Mouse (Mus musculus) embryonic stem cell, embryonic (primary cell): Measurements from ENCODE around the gene Hmces.

Experiments used
- CTCF ChIA-PET, 4 experiments: fragments of 300-600 bp in 2 of 4; fragments of 350-600 bp in 2 of 4; sonication (Branson Sonifier 250); formaldehyde crosslinking; loops; one replicate each; lab custom pipeline; 2022; ENCODE audit warnings: inconsistent platforms in 2 of 4; lab: Charles Lee
- POLR2A ChIA-PET, 4 experiments: fragments of 300-600 bp in 2 of 4; fragments of 350-600 bp in 2 of 4; sonication (Branson Sonifier 250); formaldehyde crosslinking; loops; one replicate each; lab custom pipeline; 2022; ENCODE audit warnings: antibody characterized with exemption in 4 of 4, inconsistent platforms in 1 of 4; lab: Charles Lee

Gene Hmces

GRCm38 (mm10) chr6:87913661-87914325 lies at the start of gene Hmces:
TSS of gene Hmces (plus strand) at chr6:87913935.
- CTCF ChIA-PET = interaction anchor here (0.6 to 2.5 kb wide), 6 partner anchors 12 to 329 kb away, joined by 3 to 9 read pairs (median 3); partner anchors contain the start of gene H1fx (in 1 of the 4)
- POLR2A ChIA-PET = interaction anchor here in 3 of 4 experiments (0.6 to 3.7 kb wide), 55 partner anchors 9 to 982 kb away, joined by 3 to 24 read pairs (median 4); partner anchors contain the start of genes H1fx (in 3 of the 3), Copg1 (in 2 of the 3), Rab7 (in 2 of the 3) and Isy1 (in 1 of the 3)

- CTCF ChIA-PET = no interaction called here
- POLR2A ChIA-PET = interaction anchor here in 3 of 4 experiments (0.6 to 7.0 kb wide), 16 partner anchors 9 to 209 kb away, joined by 3 to 52 read pairs (median 4); partner anchors contain the start of genes Cnbp (in 1 of the 3) and H1fx (in 1 of the 3)
These were observed 47.5 kb upstream of the Hmces start for GRCm38 (mm10) chr6:87866211-87866610.

- ChIA-PET CTCF (interaction anchor here in 1 of 4 experiments (0.6 to 0.7 kb wide), 2 partner anchors 10 to 1036 kb away, joined by 4 to 5 read pairs; no protein-coding TSS in a partner anchor), POLR2A (interaction anchor here in 2 of 4 experiments (1.2 to 7.0 kb wide), 5 partner anchors 8 to 28 kb away, joined by 3 to 52 read pairs (median 9); partner anchors contain the start of gene Cnbp (in 1 of the 2))
These were observed 46.5 kb upstream of the Hmces start for GRCm38 (mm10) chr6:87867256-87867655.

- CTCF ChIA-PET = interaction anchor here in 2 of 4 experiments (0.6 to 1.6 kb wide), 2 partner anchors 19 to 97 kb away, joined by 4 read pairs; no protein-coding TSS in a partner anchor
These were observed 44.7 kb upstream of the Hmces start for GRCm38 (mm10) chr6:87868871-87869506.

GRCm38 (mm10) chr6:87870440-87870839 lies 43.3 kb upstream of the Hmces start:
- ChIA-PET CTCF (no interaction called here), POLR2A (interaction anchor here in 2 of 4 experiments (1.2 to 7.0 kb wide), 3 partner anchors 18 to 31 kb away, joined by 4 to 52 read pairs (median 14); partner anchors contain the start of genes Cnbp (in 1 of the 2) and Isy1 (in 1 of the 2))

More at GRCm38 (mm10) chr6:87868871-87869506, 44.7 kb upstream of the Hmces start:
- POLR2A ChIA-PET = interaction anchor here in 3 of 4 experiments (0.5 to 7.0 kb wide), 13 partner anchors 14 to 1265 kb away, joined by 3 to 52 read pairs (median 4); partner anchors contain the start of genes Isy1 (in 2 of the 3), Cnbp (in 1 of the 3), Copg1 (in 1 of the 3) and Gm45140 (in 1 of the 3)

- POLR2A ChIA-PET = no interaction called here
These were observed 42.5 kb upstream of the Hmces start for GRCm38 (mm10) chr6:87871240-87871639.

GRCm38 (mm10) chr6:87873104-87873503 lies 40.6 kb upstream of the Hmces start:
- POLR2A ChIA-PET = interaction anchor here in 2 of 4 experiments (0.9 to 2.5 kb wide), 8 partner anchors 10 to 172 kb away, joined by 3 to 7 read pairs (median 4); partner anchors contain the start of genes Isy1 (in 1 of the 2), Rab43 (in 1 of the 2) and Rab7 (in 1 of the 2)
- CTCF ChIA-PET = interaction anchor here in 1 of 4 experiments (0.6 kb wide), 2 partner anchors 125 to 156 kb away, joined by 4 to 12 read pairs; no protein-coding TSS in a partner anchor

More at GRCm38 (mm10) chr6:87871240-87871639, 42.5 kb upstream of the Hmces start:
- CTCF ChIA-PET = no interaction called here

- ChIA-PET POLR2A (interaction anchor here in 2 of 4 experiments (0.7 to 2.5 kb wide), 4 partner anchors 12 to 30 kb away, joined by 3 to 7 read pairs (median 6); partner anchors contain the start of genes Cnbp (in 1 of the 2) and Copg1 (in 1 of the 2)), CTCF (interaction anchor here in 2 of 4 experiments (0.6 to 1.1 kb wide), 3 partner anchors 14 to 155 kb away, joined by 3 to 4 read pairs (median 3); no protein-coding TSS in a partner anchor)
These were observed 39.8 kb upstream of the Hmces start for GRCm38 (mm10) chr6:87873963-87874362.

GRCm38 (mm10) chr6:87875083-87875482 lies 38.7 kb upstream of the Hmces start:
- ChIA-PET CTCF (interaction anchor here in 2 of 4 experiments (0.6 to 1.3 kb wide), 3 partner anchors 13 to 49 kb away, joined by 3 read pairs; partner anchors contain the start of gene Copg1 (in 1 of the 2)), POLR2A (interaction anchor here (0.6 to 2.6 kb wide), 20 partner anchors 8 to 284 kb away, joined by 3 to 9 read pairs (median 3); partner anchors contain the start of genes Aplf (in 1 of the 4), Copg1 (in 1 of the 4), H1fx (in 1 of the 4) and Hmces (in 1 of the 4))

- POLR2A ChIA-PET = interaction anchor here in 3 of 4 experiments (0.8 to 2.6 kb wide), 24 partner anchors 9 to 294 kb away, joined by 3 to 9 read pairs (median 4); partner anchors contain the start of genes Aplf (in 1 of the 3), Copg1 (in 1 of the 3), H1fx (in 1 of the 3) and Hmces (in 1 of the 3)
- CTCF ChIA-PET = interaction anchor here in 1 of 4 experiments (0.9 to 1.3 kb wide), 2 partner anchors 12 to 35 kb away, joined by 3 read pairs; partner anchors contain the start of gene Copg1
These were observed 38.2 kb upstream of the Hmces start for GRCm38 (mm10) chr6:87875562-87875961.

GRCm38 (mm10) chr6:87876068-87876643 lies 37.6 kb upstream of the Hmces start:
- POLR2A ChIA-PET = interaction anchor here in 3 of 4 experiments (0.6 to 2.6 kb wide), 25 partner anchors 9 to 293 kb away, joined by 3 to 9 read pairs (median 4); partner anchors contain the start of genes Copg1 (in 2 of the 3), Aplf (in 1 of the 3), Hmces (in 1 of the 3) and Isy1 (in 1 of the 3)

GRCm38 (mm10) chr6:87879010-87879409 lies 34.7 kb upstream of the Hmces start:
- CTCF ChIA-PET = no interaction called here
- POLR2A ChIA-PET = interaction anchor here in 2 of 4 experiments (0.6 to 1.7 kb wide), 7 partner anchors 11 to 227 kb away, joined by 3 to 5 read pairs (median 4); partner anchors contain the start of gene H1fx (in 1 of the 2)

More at GRCm38 (mm10) chr6:87876068-87876643, 37.6 kb upstream of the Hmces start:
- CTCF ChIA-PET = interaction anchor here in 1 of 4 experiments (0.9 to 1.3 kb wide), 2 partner anchors 12 to 36 kb away, joined by 3 read pairs; partner anchors contain the start of gene Copg1

- CTCF ChIA-PET = no interaction called here
- POLR2A ChIA-PET = interaction anchor here in 2 of 4 experiments (0.6 to 1.7 kb wide), 6 partner anchors 14 to 176 kb away, joined by 3 to 4 read pairs (median 4); partner anchors contain the start of gene H1fx (in 1 of the 2)
These were observed 34.1 kb upstream of the Hmces start for GRCm38 (mm10) chr6:87879628-87880027.

GRCm38 (mm10) chr6:87882221-87882620 lies 31.5 kb upstream of the Hmces start:
- ChIA-PET POLR2A (interaction anchor here in 2 of 4 experiments (0.6 to 2.0 kb wide), 10 partner anchors 9 to 1519 kb away, joined by 3 to 6 read pairs (median 4); no protein-coding TSS in a partner anchor), CTCF (interaction anchor here in 2 of 4 experiments (0.6 kb wide), 2 partner anchors 22 to 242 kb away, joined by 4 to 6 read pairs; no protein-coding TSS in a partner anchor)

GRCm38 (mm10) chr6:87882816-87883215 lies 30.9 kb upstream of the Hmces start:
- CTCF ChIA-PET = interaction anchor here in 1 of 4 experiments (0.6 to 0.7 kb wide), 3 partner anchors 21 to 223 kb away, joined by 3 to 6 read pairs (median 3); no protein-coding TSS in a partner anchor
- POLR2A ChIA-PET = interaction anchor here in 3 of 4 experiments (0.7 to 2.0 kb wide), 11 partner anchors 9 to 1518 kb away, joined by 3 to 9 read pairs (median 4); no protein-coding TSS in a partner anchor

- ChIA-PET CTCF (interaction anchor here in 3 of 4 experiments (0.7 to 2.4 kb wide), 4 partner anchors 111 to 237 kb away, joined by 3 to 12 read pairs (median 8); no protein-coding TSS in a partner anchor), POLR2A (interaction anchor here (0.5 to 2.1 kb wide), 14 partner anchors 10 to 158 kb away, joined by 3 to 11 read pairs (median 4); partner anchors contain the start of genes Rab7 (in 2 of the 4) and Isy1 (in 1 of the 4))
These were observed 27.0 kb upstream of the Hmces start for GRCm38 (mm10) chr6:87886721-87887120.
